Mouse (Mus musculus) regulatory T cell (primary cell): ENCODE measurements around the gene Rad17.

ENCODE experiments used
- in situ Hi-C: fragments of 300-600 bp; cut with MboI, MseI; formaldehyde crosslinking; loops from one replicate; pipeline ENCODE4 v1.15.1; 2025; ENCODE audit warnings: high pct_unique_total_duplicates

The Rad17 gene

GRCm38 (mm10) chr13:100570713-100571112, 80.1 kb downstream of the Rad17 start:
- in situ Hi-C loops = no loop called here

GRCm38 (mm10) chr13:100568359-100568758, 82.5 kb downstream of the Rad17 start:
- in situ Hi-C loops = no loop called here
